Mouse (Mus musculus) left cerebral cortex, postnatal 14 days (tissue): ENCODE data around the gene Thra. TPM values are rescaled to one million over a fixed set of nuclear protein-coding genes. Genes with fewer than 3 reads are reported as not detected.

Experiments
- DNase-seq, 2 experiments: peaks; one replicate each; pipeline ENCODE4 v3.0.0; 2021 to 2022; ENCODE audit warnings: low spot score in 2 of 2, mixed read lengths in 1 of 2
- intact Hi-C: fragments of 180-260 bp; cut with DNase I; formaldehyde crosslinking; loops from one replicate; pipeline ENCODE4 v1.15.1; 2025
- total RNA-seq, 2 experiments: library from RNA; stranded (reverse); gene quantifications; 2 replicates each; pipeline ENCODE4 v1.2.3; 2021

Thra gene
- total RNA-seq, 2 experiments from 2014 or later, result 962 to 1,004 TPM

DNA sequence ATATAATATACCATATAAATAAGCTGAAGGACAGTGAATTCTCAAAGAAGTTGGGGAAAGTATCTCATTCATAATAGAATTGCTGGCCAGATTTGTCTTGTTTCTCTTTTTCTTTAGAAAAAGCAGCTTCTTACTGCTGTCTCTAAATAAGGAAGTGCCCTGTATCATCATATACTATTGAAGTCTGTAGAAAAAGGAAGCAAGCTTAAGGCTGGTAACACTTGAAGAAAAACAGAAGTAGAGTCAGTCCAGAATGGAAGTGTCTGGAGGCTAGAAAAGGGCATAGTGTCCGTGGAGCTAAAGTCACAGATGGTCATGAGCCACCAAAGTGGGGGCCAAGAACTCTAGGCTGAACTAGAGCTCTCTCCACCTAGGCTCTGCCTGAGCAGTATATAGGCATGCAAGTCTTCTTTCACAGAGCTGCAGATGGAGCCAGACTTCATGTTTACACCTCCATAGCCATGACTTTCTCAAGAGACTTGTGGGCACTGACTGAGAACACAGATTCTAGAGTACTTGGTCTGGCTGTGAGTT, 76.3 kb downstream of the Thra start:
- intact Hi-C loops, result no loop called here
- no peak for DNase-seq

Other genes with a start within 250 kb of the Thra start
- gene Ikzf3, start 194.6 kb upstream of the Thra start, total RNA-seq, result under 1 TPM; 0.21 to 0.62 TPM
- not detected for gene Zpbp2, start 189.5 kb upstream of the Thra start, total RNA-seq
- 10 to 100 TPM; 44.6 to 49.4 TPM for gene Ormdl3, start 153.3 kb upstream of the Thra start, total RNA-seq
- not detected for gene Lrrc3c, start 142.3 kb upstream of the Thra start, total RNA-seq
- 10 to 100 TPM; 10.3 to 12.7 TPM for gene Gm12355, start 115.0 kb upstream of the Thra start, total RNA-seq
- under 1 TPM; 0.31 to 0.38 TPM for gene Gsdma3, start 114.3 kb upstream of the Thra start, total RNA-seq
- not detected for gene Gsdma2, start 93.9 kb upstream of the Thra start, total RNA-seq
- gene Gsdma, start 76.3 kb upstream of the Thra start, total RNA-seq, result not detected
- gene Psmd3, start 58.1 kb upstream of the Thra start, total RNA-seq, result 100 to 1,000 TPM; 128 to 134 TPM
- not detected for gene Csf3, start 39.4 kb upstream of the Thra start, total RNA-seq
- 100 to 1,000 TPM in 1 of 2 experiments, 10 to 100 TPM in 1; 96.3 to 114 TPM for gene Med24, start 11.2 kb upstream of the Thra start, total RNA-seq
- gene Nr1d1, start 34.7 kb downstream of the Thra start, total RNA-seq, result 10 to 100 TPM; 82.0 to 85.4 TPM
- gene Msl1, start 54.9 kb downstream of the Thra start, total RNA-seq, result 100 to 1,000 TPM; 168 to 170 TPM
- gene Casc3, start 64.3 kb downstream of the Thra start, total RNA-seq, result 10 to 100 TPM; 53.1 to 54.6 TPM
- gene Rapgefl1, start 96.1 kb downstream of the Thra start, total RNA-seq, result 100 to 1,000 TPM; 141 to 143 TPM
- 10 to 100 TPM; 45.5 to 45.9 TPM for gene Wipf2, start 123.0 kb downstream of the Thra start, total RNA-seq
- gene Cdc6, start 167.2 kb downstream of the Thra start, total RNA-seq, result under 1 TPM; 0.47 to 0.57 TPM
- 10 to 100 TPM; 14.6 to 15.1 TPM for gene Rara, start 187.2 kb downstream of the Thra start, total RNA-seq
- gene Gjd3, start 242.4 kb downstream of the Thra start, total RNA-seq, result 1 to 10 TPM; 2.8 to 3.1 TPM